Mouse (Mus musculus): ENCODE results near the gene Olfr1275. TPM values are rescaled to one million over a fixed set of nuclear protein-coding genes. Genes with fewer than 3 reads are reported as not detected.

Olfr1275 gene
- total RNA-seq (2014; rRNA removed; ENCODE audit: low replicate concordance), result not detected in 2 replicates
- not detected in 2 replicates for polyA plus RNA-seq (2015; fragmentation: Nextera tagmentation; extraction: Ambion mirVana)

GRCm38 (mm10) chr2:111235186-111235585, at the start of gene Olfr1275:
Gene Olfr1275 (minus strand): TSS chr2:111235286.
- H3K4me3 ChIP-seq (ENCODE audit: low read depth, low read length), result no peak within 1 kb of the TSS
- no peak within 1 kb of the TSS for H3K4me2 ChIP-seq (ENCODE audit: low read depth, low read length)
- no peaks in the 10 kb centered on the region for H3K27me3 ChIP-seq (ENCODE audit: control insufficient read depth, insufficient read depth, low read length)
- no peak within 1 kb of the TSS for H3K27ac ChIP-seq (ENCODE audit: low read depth)
- H3K36me3 ChIP-seq (replicated peaks; ENCODE audit: control insufficient read depth, insufficient read depth, low read length), result no peaks in the 10 kb centered on the region
- 40% methylated on average over 1 of the region's 1 CpGs for WGBS
- no peaks in the 10 kb centered on the region for H3K4me1 ChIP-seq (ENCODE audit: control insufficient read depth, insufficient read depth)
- no peak within 1 kb of the TSS for H3K9ac ChIP-seq (replicated peaks; ENCODE audit: low read depth, low read length)
- DNase-seq (ENCODE audit: low spot score) (no peak), ATAC-seq (ENCODE audit: insufficient read depth, low read depth) (no peak)
- no peak for TF ChIP-seq CTCF (IDR thresholded peaks at IDR 0.05; ENCODE audit: low read depth)
- no peak for TF ChIP-seq EP300 (IDR thresholded peaks at IDR 0.05; ENCODE audit: low read depth)
- no peaks in the 10 kb centered on the region for H3K9me3 ChIP-seq (replicated peaks; ENCODE audit: control insufficient read depth, low read length)

GRCm38 (mm10) chr2:111274006-111274405, 38.9 kb upstream of the Olfr1275 start, which contains the start of gene Olfr1277:
Gene Olfr1277 (minus strand): TSS chr2:111274106.
- Histone ChIP-seq H3K36me3 (replicated peaks; ENCODE audit: control insufficient read depth, insufficient read depth, low read length) (no peaks in the 10 kb centered on the region), H3K27me3 (ENCODE audit: control insufficient read depth, insufficient read depth, low read length) (no peaks in the 10 kb centered on the region), H3K9me3 (replicated peaks; ENCODE audit: control insufficient read depth, low read length) (no peaks in the 10 kb centered on the region), H3K27ac (ENCODE audit: low read depth) (no peak within 1 kb of the TSS), H3K4me3 (ENCODE audit: low read depth, low read length) (no peak within 1 kb of the TSS), H3K4me2 (ENCODE audit: low read depth, low read length) (no peak within 1 kb of the TSS), H3K9ac (replicated peaks; ENCODE audit: low read depth, low read length) (no peak within 1 kb of the TSS), H3K4me1 (ENCODE audit: control insufficient read depth, insufficient read depth) (no peaks in the 10 kb centered on the region)
- DNase-seq (ENCODE audit: low spot score) (no peak), ATAC-seq (ENCODE audit: insufficient read depth, low read depth) (no peak)
- TF ChIP-seq CTCF (IDR thresholded peaks at IDR 0.05; ENCODE audit: low read depth) (no peak), EP300 (IDR thresholded peaks at IDR 0.05; ENCODE audit: low read depth) (no peak)
- WGBS, result 67% methylated on average over 2 of the region's 2 CpGs

DNA sequence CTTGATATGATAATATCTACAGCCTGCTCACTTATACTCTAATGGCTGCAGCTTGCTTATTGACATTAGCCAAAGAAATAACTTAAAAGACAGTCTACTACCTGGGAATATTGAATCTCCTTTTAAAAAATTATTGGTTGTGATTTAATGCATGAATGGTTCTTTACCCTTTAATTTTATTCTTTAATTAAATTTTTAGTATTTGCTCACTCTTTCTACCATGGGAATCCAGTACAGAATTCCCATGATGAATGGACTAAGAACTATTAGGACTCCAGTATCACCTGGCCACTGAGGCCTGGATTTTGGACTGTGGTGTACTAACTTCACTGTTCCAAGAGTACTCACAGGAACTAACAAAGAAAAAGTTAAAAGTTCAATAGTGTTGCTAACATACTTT, 19.1 kb upstream of the Olfr1275 start, which contains the start of gene Olfr1276:
TSS of gene Olfr1276 (plus strand) at position 301 of the 400 bp plus-strand sequence.
- ATAC-seq (ENCODE audit: insufficient read depth, low read depth) (no peak), DNase-seq (ENCODE audit: low spot score) (no peak)
- Histone ChIP-seq H3K4me1 (ENCODE audit: control insufficient read depth, insufficient read depth) (no peaks in the 10 kb centered on the region), H3K4me3 (ENCODE audit: low read depth, low read length) (no peak within 1 kb of the TSS), H3K27ac (ENCODE audit: low read depth) (no peak within 1 kb of the TSS), H3K4me2 (ENCODE audit: low read depth, low read length) (no peak within 1 kb of the TSS), H3K36me3 (replicated peaks; ENCODE audit: control insufficient read depth, insufficient read depth, low read length) (no peaks in the 10 kb centered on the region), H3K27me3 (ENCODE audit: control insufficient read depth, insufficient read depth, low read length) (no peaks in the 10 kb centered on the region), H3K9me3 (replicated peaks; ENCODE audit: control insufficient read depth, low read length) (0 out of 2 replicates have a peak, but pooled peaks cover 3% of the 10 kb centered on the region), H3K9ac (replicated peaks; ENCODE audit: low read depth, low read length) (no peak within 1 kb of the TSS)
- no peak for TF ChIP-seq CTCF (IDR thresholded peaks at IDR 0.05; ENCODE audit: low read depth)
- TF ChIP-seq EP300 (IDR thresholded peaks at IDR 0.05; ENCODE audit: low read depth), result no peak

DNA sequence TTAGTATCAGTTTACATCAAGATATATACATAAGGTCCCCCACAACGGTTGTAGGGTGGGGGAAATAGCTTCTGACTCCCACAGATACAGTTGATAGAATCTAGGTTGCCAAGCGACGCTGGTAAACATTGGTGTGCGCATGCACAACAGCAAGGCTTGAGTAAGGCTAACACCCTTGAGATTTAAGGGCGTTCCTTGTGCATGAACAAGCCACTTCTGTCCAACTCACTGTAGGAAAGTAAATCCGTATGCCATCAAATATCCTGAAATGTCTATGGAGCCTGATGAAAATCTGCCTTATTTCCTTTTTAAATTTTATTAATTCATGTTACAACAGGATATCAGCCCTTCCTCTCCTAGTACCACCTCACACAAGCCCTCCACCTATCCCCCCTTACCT, 5.6 kb downstream of the Olfr1275 start, which contains the start of gene 4930430A15Rik:
TSS of gene 4930430A15Rik (minus strand) at position 101 of the 400 bp plus-strand sequence.
- Histone ChIP-seq H3K4me2 (ENCODE audit: low read depth, low read length) (no peak within 1 kb of the TSS), H3K4me1 (ENCODE audit: control insufficient read depth, insufficient read depth) (no peaks in the 10 kb centered on the region), H3K27ac (ENCODE audit: low read depth) (no peak within 1 kb of the TSS), H3K9ac (replicated peaks; ENCODE audit: low read depth, low read length) (no peak within 1 kb of the TSS), H3K4me3 (ENCODE audit: low read depth, low read length) (no peak within 1 kb of the TSS), H3K9me3 (replicated peaks; ENCODE audit: control insufficient read depth, low read length) (no peaks in the 10 kb centered on the region), H3K36me3 (replicated peaks; ENCODE audit: control insufficient read depth, insufficient read depth, low read length) (no peaks in the 10 kb centered on the region), H3K27me3 (ENCODE audit: control insufficient read depth, insufficient read depth, low read length) (no peaks in the 10 kb centered on the region)
- DNase-seq (ENCODE audit: low spot score) (no peak), ATAC-seq (ENCODE audit: insufficient read depth, low read depth) (no peak)
- TF ChIP-seq EP300 (IDR thresholded peaks at IDR 0.05; ENCODE audit: low read depth), result no peak
- TF ChIP-seq CTCF (IDR thresholded peaks at IDR 0.05; ENCODE audit: low read depth), result no peak
- 77% methylated on average over 6 of the region's 6 CpGs for WGBS

- Histone ChIP-seq H3K9me3 (replicated peaks; ENCODE audit: control insufficient read depth, low read length) (0 out of 2 replicates have a peak, but pooled peaks cover 3% of the 10 kb centered on the region), H3K4me3 (ENCODE audit: low read depth, low read length) (no peak overlapping the region), H3K4me1 (ENCODE audit: control insufficient read depth, insufficient read depth) (no peaks in the 10 kb centered on the region), H3K27me3 (ENCODE audit: control insufficient read depth, insufficient read depth, low read length) (no peaks in the 10 kb centered on the region), H3K27ac (ENCODE audit: low read depth) (no peak overlapping the region), H3K36me3 (replicated peaks; ENCODE audit: control insufficient read depth, insufficient read depth, low read length) (no peaks in the 10 kb centered on the region), H3K9ac (replicated peaks; ENCODE audit: low read depth, low read length) (no peak overlapping the region), H3K4me2 (ENCODE audit: low read depth, low read length) (no peak overlapping the region)
- TF ChIP-seq CTCF (IDR thresholded peaks at IDR 0.05; ENCODE audit: low read depth), result no peak
- TF ChIP-seq EP300 (IDR thresholded peaks at IDR 0.05; ENCODE audit: low read depth), result no peak
- WGBS, result 87% methylated on average over 11 of the region's 11 CpGs
- no peak for ATAC-seq (ENCODE audit: insufficient read depth, low read depth)
- no peak for DNase-seq (ENCODE audit: low spot score)
Observed at GRCm38 (mm10) chr2:111182068-111182467, 53.0 kb downstream of the Olfr1275 start.

Other genes starting within 250 kb of the Olfr1275 start
- gene Gm13941, start 129.3 kb downstream of the Olfr1275 start, total RNA-seq (2014; rRNA removed; ENCODE audit: low replicate concordance), result not detected in 2 replicates
- not detected in 2 replicates for gene Gm13941, start 129.3 kb downstream of the Olfr1275 start, polyA plus RNA-seq (2015; fragmentation: Nextera tagmentation; extraction: Ambion mirVana)
- not detected in 2 replicates for gene Gm15130, start 82.3 kb downstream of the Olfr1275 start, total RNA-seq (2014; rRNA removed; ENCODE audit: low replicate concordance)
- gene Gm15130, start 82.3 kb downstream of the Olfr1275 start, polyA plus RNA-seq (2015; fragmentation: Nextera tagmentation; extraction: Ambion mirVana), result not detected in 2 replicates
- not detected in 2 replicates for gene 4930430A15Rik, start 5.7 kb downstream of the Olfr1275 start, total RNA-seq (2014; rRNA removed; ENCODE audit: low replicate concordance)
- gene 4930430A15Rik, start 5.7 kb downstream of the Olfr1275 start, polyA plus RNA-seq (2015; fragmentation: Nextera tagmentation; extraction: Ambion mirVana), result not detected in 2 replicates
- not detected in 2 replicates for gene Olfr1276, start 19.2 kb upstream of the Olfr1275 start, total RNA-seq (2014; rRNA removed; ENCODE audit: low replicate concordance)
- not detected in 2 replicates for gene Olfr1276, start 19.2 kb upstream of the Olfr1275 start, polyA plus RNA-seq (2015; fragmentation: Nextera tagmentation; extraction: Ambion mirVana)
- gene Olfr1277, start 38.8 kb upstream of the Olfr1275 start, total RNA-seq (2014; rRNA removed; ENCODE audit: low replicate concordance), result not detected in 2 replicates
- not detected in 2 replicates for gene Olfr1277, start 38.8 kb upstream of the Olfr1275 start, polyA plus RNA-seq (2015; fragmentation: Nextera tagmentation; extraction: Ambion mirVana)
- not detected in 2 replicates for gene Olfr1278, start 54.9 kb upstream of the Olfr1275 start, total RNA-seq (2014; rRNA removed; ENCODE audit: low replicate concordance)
- gene Olfr1278, start 54.9 kb upstream of the Olfr1275 start, polyA plus RNA-seq (2015; fragmentation: Nextera tagmentation; extraction: Ambion mirVana), result not detected in 2 replicates
- not detected in 2 replicates for gene Olfr1279, start 65.3 kb upstream of the Olfr1275 start, total RNA-seq (2014; rRNA removed; ENCODE audit: low replicate concordance)
- gene Olfr1279, start 65.3 kb upstream of the Olfr1275 start, polyA plus RNA-seq (2015; fragmentation: Nextera tagmentation; extraction: Ambion mirVana), result not detected in 2 replicates
- gene Olfr1280, start 78.7 kb upstream of the Olfr1275 start, total RNA-seq (2014; rRNA removed; ENCODE audit: low replicate concordance), result not detected in 2 replicates
- gene Olfr1280, start 78.7 kb upstream of the Olfr1275 start, polyA plus RNA-seq (2015; fragmentation: Nextera tagmentation; extraction: Ambion mirVana), result not detected in 2 replicates
- gene Olfr1281, start 91.2 kb upstream of the Olfr1275 start, total RNA-seq (2014; rRNA removed; ENCODE audit: low replicate concordance), result not detected in 2 replicates
- gene Olfr1281, start 91.2 kb upstream of the Olfr1275 start, polyA plus RNA-seq (2015; fragmentation: Nextera tagmentation; extraction: Ambion mirVana), result not detected in 2 replicates
- gene Olfr1282, start 100.8 kb upstream of the Olfr1275 start, total RNA-seq (2014; rRNA removed; ENCODE audit: low replicate concordance), result not detected in 2 replicates
- gene Olfr1282, start 100.8 kb upstream of the Olfr1275 start, polyA plus RNA-seq (2015; fragmentation: Nextera tagmentation; extraction: Ambion mirVana), result not detected in 2 replicates
- gene Olfr1283, start 131.5 kb upstream of the Olfr1275 start, total RNA-seq (2014; rRNA removed; ENCODE audit: low replicate concordance), result not detected in 2 replicates
- gene Olfr1283, start 131.5 kb upstream of the Olfr1275 start, polyA plus RNA-seq (2015; fragmentation: Nextera tagmentation; extraction: Ambion mirVana), result not detected in 2 replicates
- not detected in 2 replicates for gene Olfr1284, start 140.2 kb upstream of the Olfr1275 start, total RNA-seq (2014; rRNA removed; ENCODE audit: low replicate concordance)
- gene Olfr1284, start 140.2 kb upstream of the Olfr1275 start, polyA plus RNA-seq (2015; fragmentation: Nextera tagmentation; extraction: Ambion mirVana), result not detected in 2 replicates
- not detected in 2 replicates for gene Olfr1286, start 187.8 kb upstream of the Olfr1275 start, total RNA-seq (2014; rRNA removed; ENCODE audit: low replicate concordance)
- gene Olfr1286, start 187.8 kb upstream of the Olfr1275 start, polyA plus RNA-seq (2015; fragmentation: Nextera tagmentation; extraction: Ambion mirVana), result not detected in 2 replicates
- not detected in 2 replicates for gene Olfr1287, start 213.9 kb upstream of the Olfr1275 start, total RNA-seq (2014; rRNA removed; ENCODE audit: low replicate concordance)
- not detected in 2 replicates for gene Olfr1287, start 213.9 kb upstream of the Olfr1275 start, polyA plus RNA-seq (2015; fragmentation: Nextera tagmentation; extraction: Ambion mirVana)
- not detected in 2 replicates for gene Olfr1288, start 238.8 kb upstream of the Olfr1275 start, total RNA-seq (2014; rRNA removed; ENCODE audit: low replicate concordance)
- not detected in 2 replicates for gene Olfr1288, start 238.8 kb upstream of the Olfr1275 start, polyA plus RNA-seq (2015; fragmentation: Nextera tagmentation; extraction: Ambion mirVana)
- not detected in 2 replicates for gene Olfr1289, start 245.5 kb upstream of the Olfr1275 start, total RNA-seq (2014; rRNA removed; ENCODE audit: low replicate concordance)
- gene Olfr1289, start 245.5 kb upstream of the Olfr1275 start, polyA plus RNA-seq (2015; fragmentation: Nextera tagmentation; extraction: Ambion mirVana), result not detected in 2 replicates

Measured in heart, postnatal 0 days (tissue).